Mouse (Mus musculus) stomach, embryonic 14.5 days (tissue): ENCODE results near the gene Raver2. TPM values are rescaled to one million over a fixed set of nuclear protein-coding genes. Genes with fewer than 3 reads are reported as not detected.
"Not testable (repeated sequence)": the region's sequence is repeated elsewhere in the genome, so short reads cannot be mapped to it uniquely, and the experiment has no call there.

Experiments
- ATAC-seq: fragments of 200-750 bp; cut with Nextera tagmentation; 2 replicates; pipeline ENCODE4 v1.8.0; 2017; ENCODE audit warnings: low read depth, moderate TSS enrichment; ENCODE audit not compliant: insufficient number of reproducible peaks, insufficient read depth, low FRiP score
- H3K27ac ChIP-seq: fragments of 300-500 bp; sonication (generic); 2 replicates; pipeline ENCODE4 v1.5.1; 2014; ENCODE audit warnings: mild to moderate bottlenecking, low read length, moderate library complexity, mixed read lengths
- H3K27me3 ChIP-seq: fragments of 300-500 bp; sonication (generic); 2 replicates; pipeline ENCODE4 v1.6.1; 2014; ENCODE audit warnings: low read length, control low read depth, mixed read lengths; ENCODE audit not compliant: control insufficient read depth, insufficient read depth
- H3K36me3 ChIP-seq: fragments of 300-500 bp; sonication (generic); 2 replicates; pipeline ENCODE4 v1.6.1; 2014; ENCODE audit warnings: mild to moderate bottlenecking, control low read depth, low read length, moderate library complexity, mixed read lengths; ENCODE audit not compliant: control insufficient read depth, insufficient read depth
- H3K4me1 ChIP-seq: fragments of 300-500 bp; sonication (generic); 2 replicates; pipeline ENCODE4 v1.6.1; 2014; ENCODE audit warnings: low read length, control low read depth, mixed read lengths; ENCODE audit not compliant: control insufficient read depth, insufficient read depth
- H3K4me2 ChIP-seq: fragments of 300-500 bp; sonication (generic); replicated peaks from 2 replicates; pipeline ENCODE4 v1.6.1; 2014; ENCODE audit warnings: low read depth, low read length, control low read depth
- H3K4me3 ChIP-seq: fragments of 300-500 bp; sonication (generic); 2 replicates; pipeline ENCODE4 v1.5.1; 2014; ENCODE audit warnings: low read depth, low read length, control low read depth
- H3K9ac ChIP-seq: fragments of 300-500 bp; sonication (generic); replicated peaks from 2 replicates; pipeline ENCODE4 v1.6.1; 2014; ENCODE audit warnings: low read depth, mild to moderate bottlenecking, control low read depth, low read length, moderate library complexity, mixed read lengths
- H3K9me3 ChIP-seq: fragments of 300-500 bp; sonication (generic); 2 replicates; pipeline ENCODE4 v1.6.1; 2016; ENCODE audit warnings: low read depth, low read length, control low read depth; ENCODE audit not compliant: control insufficient read depth
- WGBS: fragments of 180-500 bp; shearing (Covaris S2); extraction: QIAGEN DNeasy Blood & Tissue Kit; methylation state at CpG from one replicate; pipeline ENCODE4 v1.1.7; 2014; 5-methylcytosine and 5-hydroxymethylcytosine counted together
- polyA plus RNA-seq: library from polyadenylated mRNA; unstranded; fragments of >200 nt; fragmentation: Nextera tagmentation; extraction: Ambion mirVana; gene quantifications from 2 replicates; pipeline ENCODE4 v1.2.1, GENCODE M21; 2014

Raver2 gene
- polyA plus RNA-seq, 1 experiment from 2014 or later: 19.5 TPM

- no peak for ATAC-seq
- no peaks in the 10 kb centered on the region for H3K27me3 ChIP-seq
- no peaks in the 10 kb centered on the region for H3K9me3 ChIP-seq
- peak overlapping the region; percentile 45; the same call in 1 of the 2 replicates for H3K27ac ChIP-seq
- no peaks in the 10 kb centered on the region for H3K36me3 ChIP-seq
- 0 out of 2 replicates have a peak overlapping the region, but pooled peaks have one; percentile 15 for H3K4me2 ChIP-seq
- WGBS: 23% methylated on average over 17 of the region's 17 CpGs
- H3K4me1 ChIP-seq: peaks cover 18% of the 10 kb centered on the region; the same call in 1 of the 2 replicates
- no peak overlapping the region for H3K9ac ChIP-seq
- H3K4me3 ChIP-seq: no peak overlapping the region
These were observed 13.5 kb downstream of the Raver2 start for GRCm38 (mm10) chr4:101082176-101082888.

GRCm38 (mm10) chr4:101084863-101085262 is 16.1 kb downstream of the Raver2 start:
- H3K4me1 ChIP-seq: peaks cover 18% of the 10 kb centered on the region; the same call in 1 of the 2 replicates
- no peak for ATAC-seq
- no peak overlapping the region for H3K27ac ChIP-seq
- WGBS: 70% methylated on average over 4 of the region's 4 CpGs
- H3K4me3 ChIP-seq: no peak overlapping the region
- H3K27me3 ChIP-seq: no peaks in the 10 kb centered on the region
- H3K4me2 ChIP-seq: no peak overlapping the region
- H3K9me3 ChIP-seq: no peaks in the 10 kb centered on the region
- H3K36me3 ChIP-seq: no peaks in the 10 kb centered on the region
- no peak overlapping the region for H3K9ac ChIP-seq

DNA sequence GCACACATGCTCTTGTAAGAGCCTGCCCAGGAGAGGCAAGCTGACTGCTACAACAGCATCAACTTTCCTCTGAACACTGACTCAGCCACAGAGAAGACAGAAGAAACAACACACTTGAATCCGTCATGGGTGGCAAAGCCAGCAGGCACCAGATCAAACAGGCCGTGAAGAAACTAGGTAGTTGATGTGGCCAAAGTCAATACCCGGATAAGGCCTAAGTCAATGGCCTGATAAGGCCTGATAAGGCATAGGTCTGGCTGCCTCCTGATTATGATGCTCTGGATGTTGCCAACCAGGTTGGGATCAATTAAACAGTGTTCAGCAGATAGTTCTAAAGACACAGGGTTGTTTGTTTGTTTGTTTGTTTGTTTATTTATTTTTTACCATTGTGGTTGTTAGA is 17.3 kb downstream of the Raver2 start:
- ATAC-seq: no peak
- no peak overlapping the region for H3K4me3 ChIP-seq
- H3K4me1 ChIP-seq: peaks cover 18% of the 10 kb centered on the region; the same call in 1 of the 2 replicates
- no peaks in the 10 kb centered on the region for H3K27me3 ChIP-seq
- H3K9me3 ChIP-seq: no peaks in the 10 kb centered on the region
- H3K27ac ChIP-seq: no peak overlapping the region
- no peaks in the 10 kb centered on the region for H3K36me3 ChIP-seq
- H3K4me2 ChIP-seq: no peak overlapping the region
- no peak overlapping the region for H3K9ac ChIP-seq
- WGBS: 73% methylated on average over 3 of the region's 3 CpGs

DNA sequence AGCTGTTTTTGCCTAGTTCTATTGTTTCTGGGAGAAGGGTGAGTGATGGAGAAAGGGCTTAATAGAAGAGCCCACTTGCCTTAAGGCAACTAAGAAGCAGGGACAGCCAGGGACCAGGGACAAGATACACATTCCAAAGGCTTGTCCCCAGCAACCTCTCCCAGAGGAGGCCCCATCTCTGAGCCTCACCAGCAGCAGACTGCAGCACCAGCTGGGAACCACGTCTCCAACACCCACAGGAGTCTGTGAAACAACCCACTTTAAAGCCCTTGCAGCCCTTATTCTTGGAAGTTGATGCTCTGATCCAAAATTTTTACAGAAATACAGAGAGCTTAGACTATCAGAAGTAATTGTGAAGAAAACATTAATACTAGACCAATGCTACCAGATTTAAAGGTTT is 18.9 kb downstream of the Raver2 start:
- Histone ChIP-seq H3K27ac (no peak overlapping the region), H3K4me1 (peaks cover 7% of the 10 kb centered on the region; the same call in 1 of the 2 replicates), H3K9me3 (no peaks in the 10 kb centered on the region), H3K4me3 (no peak overlapping the region), H3K36me3 (no peaks in the 10 kb centered on the region), H3K9ac (no peak overlapping the region), H3K27me3 (no peaks in the 10 kb centered on the region), H3K4me2 (no peak overlapping the region)
- WGBS: 45% methylated on average over 1 of the region's 1 CpGs
- ATAC-seq: no peak

DNA sequence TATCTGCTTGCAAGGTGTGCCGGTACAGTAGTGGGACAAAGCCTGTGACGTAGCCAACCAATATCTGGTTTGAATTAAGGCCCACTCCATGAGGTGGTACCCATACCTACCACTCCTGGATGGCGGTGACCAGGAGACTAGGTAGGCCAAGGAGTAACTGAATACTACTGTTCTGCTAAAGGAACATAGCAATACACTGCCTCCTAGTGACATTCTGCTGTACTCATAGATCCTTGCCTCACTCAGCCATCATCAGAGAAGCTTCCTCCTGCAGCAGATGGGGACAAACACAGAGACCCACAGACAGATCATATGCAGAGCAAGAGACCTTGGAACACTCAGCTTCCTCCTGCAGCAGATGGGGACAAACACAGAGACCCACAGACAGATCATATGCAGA is 21.8 kb downstream of the Raver2 start:
- not testable (repeated sequence) for H3K4me3 ChIP-seq, H3K27me3 ChIP-seq, H3K4me1 ChIP-seq, ATAC-seq, H3K27ac ChIP-seq, H3K4me2 ChIP-seq, H3K36me3 ChIP-seq, H3K9ac ChIP-seq, H3K9me3 ChIP-seq
- WGBS: 93% methylated on average over 3 of the region's 3 CpGs

- no peak overlapping the region for H3K4me3 ChIP-seq
- 30% methylated on average over 10 of the region's 10 CpGs for WGBS
- peak overlapping the region; percentile 59; the same call in 1 of the 2 replicates for H3K27ac ChIP-seq
- no peaks in the 10 kb centered on the region for H3K27me3 ChIP-seq
- ATAC-seq: peak; percentile 84
- H3K4me1 ChIP-seq: no peaks in the 10 kb centered on the region; the same call in 1 of the 2 replicates
- no peaks in the 10 kb centered on the region for H3K9me3 ChIP-seq
- no peak overlapping the region for H3K9ac ChIP-seq
- no peak overlapping the region for H3K4me2 ChIP-seq
- H3K36me3 ChIP-seq: no peaks in the 10 kb centered on the region
These were observed 24.5 kb downstream of the Raver2 start for GRCm38 (mm10) chr4:101093292-101093691.

- Histone ChIP-seq H3K36me3 (peaks cover 6% of the 10 kb centered on the region), H3K4me3 (no peak overlapping the region), H3K4me1 (no peaks in the 10 kb centered on the region), H3K27me3 (no peaks in the 10 kb centered on the region), H3K9ac (no peak overlapping the region), H3K9me3 (peaks cover 6% of the 10 kb centered on the region; the same call in 1 of the 2 replicates), H3K27ac (no peak overlapping the region), H3K4me2 (no peak overlapping the region)
- 81% methylated on average over 12 of the region's 12 CpGs for WGBS
- ATAC-seq: no peak
These were observed 38.3 kb downstream of the Raver2 start for GRCm38 (mm10) chr4:101107122-101107521.

DNA sequence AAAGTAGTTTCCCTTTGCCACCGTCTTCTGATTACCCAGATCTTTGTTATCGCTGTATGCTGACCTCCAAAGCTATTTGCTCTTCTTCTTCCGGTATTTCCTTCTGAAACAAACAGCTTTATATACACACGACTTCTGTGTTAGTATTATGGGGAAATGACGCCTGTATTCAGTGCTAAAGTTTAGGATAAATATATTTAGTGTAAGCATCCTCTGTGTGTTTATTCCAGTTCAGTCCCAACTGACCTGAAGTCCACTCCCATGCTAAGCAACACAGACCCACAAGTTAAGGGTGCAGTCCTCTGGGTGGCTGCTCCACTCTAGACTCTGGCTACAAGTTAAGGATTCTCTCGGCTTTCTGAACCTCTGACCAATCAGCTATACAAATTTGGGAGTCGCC is 52.2 kb downstream of the Raver2 start:
- ATAC-seq: no peak
- Histone ChIP-seq H3K27ac (no peak overlapping the region), H3K27me3 (no peaks in the 10 kb centered on the region), H3K4me1 (no peaks in the 10 kb centered on the region), H3K36me3 (no peaks in the 10 kb centered on the region; the same call in 1 of the 2 replicates), H3K4me3 (no peak overlapping the region), H3K4me2 (no peak overlapping the region), H3K9ac (no peak overlapping the region), H3K9me3 (no peaks in the 10 kb centered on the region)
- whole genome bisulfite sequencing: 82% methylated on average over 7 of the region's 7 CpGs
